Mouse (Mus musculus): ENCODE measurements around the gene Fyn. TPM values are rescaled to one million over a fixed set of nuclear protein-coding genes. Genes with fewer than 3 reads are reported as not detected.

The Fyn gene
- total RNA-seq, 2 experiments from 2014 or later = 30.6 to 32.2 TPM

DNA sequence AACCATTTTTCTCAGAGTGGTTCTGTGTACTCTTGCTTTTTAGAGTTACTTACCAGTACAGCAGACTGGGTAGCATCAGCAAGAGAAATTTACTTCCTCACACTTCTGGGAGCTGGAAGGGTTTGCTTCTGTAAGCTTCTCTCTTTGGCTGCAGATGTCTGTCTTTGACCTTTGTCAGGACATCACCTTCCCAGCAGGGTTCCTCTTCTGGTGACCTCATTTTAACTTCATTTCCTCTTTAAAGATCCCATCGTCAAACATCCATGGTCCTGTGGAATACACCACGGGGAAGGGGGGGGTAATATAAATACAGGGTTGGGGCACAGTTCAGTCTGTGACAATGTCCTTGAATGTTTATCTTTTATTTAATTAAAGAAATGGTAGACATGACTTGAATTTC is 74.5 kb downstream of the Fyn start:
- no peak for DNase-seq

DNA sequence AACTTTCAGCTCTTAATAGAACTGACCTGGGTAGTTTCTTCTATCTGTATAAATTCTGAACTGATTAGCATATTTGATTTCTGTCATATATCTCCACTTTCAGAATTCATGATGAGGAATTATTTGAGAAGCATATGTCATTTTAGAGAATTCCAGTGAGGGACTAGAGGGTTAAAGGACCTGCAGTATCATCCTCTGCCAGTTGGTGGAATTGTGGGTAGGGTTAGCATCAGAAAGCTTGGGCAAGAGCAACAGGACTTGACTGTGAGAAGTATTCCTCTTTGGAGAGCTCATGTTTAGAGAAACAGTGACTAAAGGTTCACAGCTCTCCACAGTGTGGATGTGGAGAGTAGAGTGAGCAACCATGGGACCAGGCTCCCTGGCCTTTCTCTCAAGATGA is 75.3 kb downstream of the Fyn start:
- DNase-seq = no peak

DNA sequence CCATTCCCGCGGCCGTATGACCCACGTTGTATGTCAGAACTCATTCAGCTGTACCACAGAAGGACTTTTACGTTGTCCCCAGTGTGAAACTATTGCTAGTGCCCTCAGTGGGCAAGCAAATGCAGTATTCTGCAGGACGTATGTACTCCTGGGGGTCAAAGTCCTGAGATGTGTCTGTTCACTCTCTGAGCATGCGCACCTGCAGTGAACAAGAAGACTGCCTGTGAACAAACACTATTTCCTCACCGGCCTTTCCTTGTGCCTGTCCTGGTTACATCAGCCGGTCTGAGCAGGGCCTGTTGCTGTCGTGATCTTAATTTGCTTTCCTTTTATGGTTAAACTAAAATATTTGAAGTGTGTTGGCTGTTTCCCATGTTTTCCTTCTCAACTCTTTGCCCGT is 77.2 kb downstream of the Fyn start:
- no peak for DNase-seq

DNA sequence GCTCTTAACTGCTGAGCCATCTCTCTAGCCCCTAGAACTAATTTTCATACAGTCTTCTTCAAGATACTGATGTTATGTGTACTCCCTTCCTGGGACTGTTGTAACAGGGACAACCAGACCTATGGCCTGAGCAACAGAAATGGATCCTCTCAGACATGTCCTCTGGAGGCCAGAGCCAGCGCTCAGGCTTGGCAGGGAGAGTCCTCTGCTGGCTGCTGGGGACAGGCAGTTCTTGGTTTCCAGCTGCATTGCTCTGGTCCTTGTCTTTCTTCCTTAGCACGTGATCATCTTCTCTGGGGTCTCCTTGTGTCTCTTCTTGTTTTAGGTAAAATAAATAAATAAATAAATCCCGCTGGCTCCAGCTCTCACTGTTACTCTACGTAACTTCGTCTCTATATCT is 78.1 kb downstream of the Fyn start:
- peak in 1 of 2 experiments; percentile 48 for DNase-seq

DNA sequence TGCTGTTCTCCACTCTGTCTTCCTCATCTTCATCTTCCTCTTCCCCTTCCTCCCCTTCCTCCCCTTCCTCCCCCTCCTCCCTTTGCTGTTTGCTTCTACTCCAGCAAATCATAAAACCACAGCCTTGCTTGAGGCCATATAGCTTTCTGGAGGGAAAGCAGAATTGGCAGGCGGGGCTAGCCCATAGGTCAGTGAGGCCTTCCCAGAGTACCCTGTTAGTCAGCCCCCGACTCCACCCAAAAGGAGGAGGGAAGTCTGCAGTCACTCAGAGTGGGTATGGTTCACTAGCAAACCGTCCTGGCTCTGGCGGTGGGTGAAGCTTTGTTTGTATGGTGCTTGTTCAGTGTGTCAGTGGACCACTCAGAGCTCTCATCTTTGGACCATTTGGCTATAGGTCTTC is 80.5 kb downstream of the Fyn start:
- no peak for DNase-seq

DNA sequence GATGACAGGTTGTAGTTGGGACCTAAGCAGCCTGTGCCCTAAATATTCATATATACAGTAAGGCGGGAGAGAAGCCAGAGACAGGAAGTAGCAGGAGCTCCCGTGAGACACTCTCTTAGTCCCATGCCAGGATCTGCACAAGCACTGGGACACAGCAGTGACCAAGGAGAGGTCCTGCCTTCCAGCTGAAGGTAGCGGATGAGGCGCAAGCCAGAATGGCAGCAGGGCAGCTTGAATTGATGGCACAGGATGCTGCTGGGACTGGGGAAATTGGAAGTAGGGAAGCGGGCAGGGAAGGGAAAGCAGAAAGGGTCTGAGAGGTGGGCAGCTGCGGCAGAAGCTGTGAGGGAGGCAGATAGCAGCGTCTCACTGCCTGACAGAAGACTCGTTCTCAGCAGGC is 81.7 kb downstream of the Fyn start:
- DNase-seq = no peak

DNA sequence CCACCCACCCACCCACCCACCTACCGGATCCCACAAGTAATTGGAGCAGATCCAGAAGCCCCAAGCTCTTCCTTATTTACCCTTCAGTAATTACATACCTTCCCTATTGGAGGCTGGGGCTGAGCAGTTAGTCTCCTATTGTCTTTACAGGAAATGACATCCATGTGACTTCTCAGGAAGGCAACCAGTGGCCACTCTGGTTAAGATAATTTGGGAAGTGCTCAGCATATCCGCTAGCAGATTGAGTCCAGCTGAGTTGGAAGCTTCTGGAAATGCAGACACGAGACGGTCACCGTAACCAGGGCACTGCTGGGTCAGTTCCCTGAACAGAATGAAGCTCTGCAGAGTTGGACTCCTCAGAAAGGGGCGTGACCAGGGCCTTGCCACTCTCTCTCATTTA is 82.4 kb downstream of the Fyn start:
- peak; percentile 61 to 80 for DNase-seq

DNA sequence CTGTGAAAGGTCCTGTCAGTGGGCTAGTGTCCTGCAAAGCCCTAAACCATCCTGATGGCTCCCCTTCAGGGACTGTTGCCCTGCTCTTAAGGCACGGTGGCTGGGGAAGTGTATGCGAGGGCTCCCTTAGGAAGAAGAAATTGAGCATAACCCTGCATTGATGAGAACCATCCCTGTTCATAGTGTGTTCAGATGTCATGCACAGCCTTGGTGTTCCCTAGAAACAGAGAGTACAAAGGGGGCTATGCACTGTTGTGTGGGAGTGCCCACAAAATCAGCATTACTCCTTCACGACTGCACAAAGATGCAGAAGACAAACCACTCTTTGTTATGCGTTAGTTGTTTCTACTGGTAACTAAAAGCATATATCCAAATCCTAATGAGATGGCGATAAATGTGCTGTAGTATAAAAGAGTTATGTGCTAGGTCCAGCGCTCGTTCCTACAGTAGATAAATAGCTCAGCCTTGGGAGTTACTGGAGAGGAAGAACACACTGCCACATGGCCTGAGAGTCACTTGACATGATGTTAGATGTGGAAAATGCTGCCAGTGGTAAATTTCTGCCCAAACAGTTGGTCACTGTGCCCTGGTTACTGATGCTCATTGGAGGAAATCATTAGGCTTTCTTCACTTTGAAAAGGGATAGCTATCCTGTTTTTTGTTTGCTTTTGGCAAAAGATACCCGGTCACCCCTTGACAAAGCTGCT is 83.4 kb downstream of the Fyn start:
- DNase-seq = no peak

DNA sequence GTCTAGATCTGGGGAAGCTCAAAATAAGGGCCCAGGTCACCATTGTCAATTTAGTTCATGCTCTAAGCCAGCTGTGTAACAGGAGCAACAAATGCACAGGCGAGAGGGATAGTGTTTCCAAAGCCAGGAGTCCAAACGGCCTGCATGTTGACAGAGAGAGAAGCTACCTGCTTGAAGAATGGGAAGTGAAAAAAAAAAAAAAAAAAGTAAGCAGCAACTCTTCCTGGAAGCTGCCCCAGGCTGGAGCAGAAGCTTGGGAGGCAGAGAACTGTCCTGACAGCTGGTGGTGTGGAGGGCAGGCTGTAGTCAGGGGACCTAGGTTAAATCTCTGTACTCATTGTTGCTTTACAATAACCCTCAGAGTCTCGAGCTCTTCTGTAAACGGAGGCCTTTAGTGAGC is 86.7 kb downstream of the Fyn start:
- no peak for DNase-seq

DNA sequence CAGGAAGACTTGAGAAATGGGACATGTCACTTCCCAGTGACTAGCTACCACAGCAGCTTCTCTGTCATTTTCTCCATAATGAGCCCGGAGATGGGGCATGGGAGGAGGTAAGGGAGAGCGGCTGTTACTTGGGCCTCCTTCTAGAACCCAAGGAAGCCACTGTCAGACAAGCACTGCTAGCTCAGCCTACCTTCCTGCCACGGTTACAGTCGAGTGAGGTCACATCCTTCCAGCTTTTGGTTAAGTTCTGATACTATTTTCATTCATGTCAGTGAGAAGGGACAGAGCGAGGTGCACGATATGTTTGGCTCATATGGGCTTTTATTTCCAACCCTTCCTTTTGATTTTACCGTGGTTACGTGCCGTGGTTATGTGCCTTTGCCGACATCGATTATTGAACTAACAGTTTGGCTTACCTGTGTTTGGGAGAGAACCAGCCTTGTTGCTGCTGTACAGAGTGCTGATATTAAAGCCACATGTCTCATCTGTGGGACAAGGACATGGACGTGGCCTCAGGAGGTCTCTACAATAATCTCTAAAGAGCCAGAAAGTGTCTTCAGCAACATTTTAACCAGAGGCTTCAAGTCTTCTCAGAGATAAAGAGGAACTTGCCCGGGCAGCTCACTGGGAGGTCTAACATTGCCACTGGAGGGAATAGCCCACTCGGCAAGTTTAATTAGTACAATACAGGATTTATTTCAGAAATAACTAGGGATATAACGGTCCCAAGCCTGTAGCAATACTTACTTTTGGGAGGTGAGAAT is 87.4 kb downstream of the Fyn start:
- no peak for DNase-seq

DNA sequence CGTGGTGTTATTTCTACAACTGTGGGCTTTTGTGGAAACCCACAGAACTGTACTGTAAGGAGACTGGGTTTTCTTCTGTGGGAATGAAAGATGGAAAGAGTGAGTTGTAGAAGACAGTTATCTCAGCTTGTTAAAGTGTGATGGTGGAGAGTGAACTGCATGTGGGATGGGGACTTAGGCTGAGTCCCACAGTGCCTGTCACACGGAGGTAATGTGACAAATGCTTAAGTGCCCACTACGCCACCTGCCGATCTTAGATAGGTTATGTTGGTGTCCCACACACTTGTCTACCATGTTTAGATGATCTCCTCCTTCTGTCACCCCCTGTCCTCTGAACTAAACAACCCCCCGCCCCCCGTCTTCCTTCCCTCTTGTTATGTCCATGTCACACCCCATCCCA is 88.1 kb downstream of the Fyn start:
- no peak for DNase-seq

DNA sequence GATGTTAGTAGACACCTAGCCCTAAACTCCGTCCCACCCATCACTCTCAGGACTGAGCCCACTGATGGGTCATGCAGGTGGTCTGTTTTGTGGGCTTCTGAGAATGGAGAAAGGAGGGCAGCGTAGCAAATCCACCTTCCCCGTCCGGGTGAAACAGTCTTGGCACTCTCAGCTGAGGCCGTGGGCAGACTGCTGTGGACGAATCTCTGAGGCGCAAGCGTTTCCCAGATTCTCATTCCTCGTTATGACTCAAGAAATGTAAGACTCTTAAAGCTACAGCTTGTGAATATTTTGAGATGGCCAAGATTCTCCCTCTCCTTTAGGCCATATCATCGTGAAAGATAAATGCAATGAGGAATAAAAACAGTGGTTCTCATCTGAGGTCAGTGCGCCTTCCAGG is 88.6 kb downstream of the Fyn start:
- DNase-seq = no peak

DNA sequence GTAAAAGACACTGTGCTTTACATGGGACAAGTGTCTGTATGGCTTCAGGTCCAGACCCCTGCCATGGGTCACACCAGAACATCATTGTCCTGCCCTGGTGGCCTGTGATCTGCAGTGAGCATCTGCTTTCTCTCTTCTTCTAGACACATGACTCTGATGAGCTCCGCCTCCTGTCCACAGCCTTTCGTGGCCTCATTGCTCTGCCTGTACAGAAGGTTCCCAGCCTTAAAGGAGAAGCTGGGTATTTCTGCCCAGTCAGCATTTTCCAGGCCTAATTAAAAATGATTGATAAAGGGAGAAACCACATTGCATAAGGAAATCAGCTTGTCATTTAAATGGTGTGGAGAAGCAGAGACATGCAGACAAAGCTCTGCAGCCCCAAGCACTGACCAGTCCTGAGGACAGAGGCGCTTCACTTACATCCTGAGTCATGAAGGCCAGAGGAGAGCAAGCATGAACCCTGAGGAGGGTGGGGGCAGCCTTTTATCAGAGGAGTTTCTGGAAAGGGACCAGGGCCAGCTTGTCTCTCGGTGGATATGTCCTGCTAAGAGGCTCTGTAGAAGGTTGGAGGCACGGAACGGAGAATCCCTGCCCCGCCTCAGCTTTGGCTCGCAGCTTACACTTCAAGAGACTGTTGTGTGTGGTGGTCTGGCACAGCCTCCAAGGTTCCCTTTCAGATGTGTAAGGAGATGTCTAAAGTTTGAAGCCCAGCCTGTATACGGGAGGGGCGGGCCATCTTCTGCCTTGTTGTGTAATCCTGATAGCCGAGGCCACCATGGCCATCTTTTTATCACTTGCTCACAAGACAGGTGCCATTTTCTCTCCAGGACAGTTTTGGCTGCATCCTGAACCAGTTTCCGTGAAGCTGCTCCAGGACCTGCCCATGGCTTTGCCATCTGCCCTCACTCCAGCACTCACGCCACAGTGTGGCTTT is 90.4 kb downstream of the Fyn start:
- DNase-seq = peak; percentile 36 to 53

DNA sequence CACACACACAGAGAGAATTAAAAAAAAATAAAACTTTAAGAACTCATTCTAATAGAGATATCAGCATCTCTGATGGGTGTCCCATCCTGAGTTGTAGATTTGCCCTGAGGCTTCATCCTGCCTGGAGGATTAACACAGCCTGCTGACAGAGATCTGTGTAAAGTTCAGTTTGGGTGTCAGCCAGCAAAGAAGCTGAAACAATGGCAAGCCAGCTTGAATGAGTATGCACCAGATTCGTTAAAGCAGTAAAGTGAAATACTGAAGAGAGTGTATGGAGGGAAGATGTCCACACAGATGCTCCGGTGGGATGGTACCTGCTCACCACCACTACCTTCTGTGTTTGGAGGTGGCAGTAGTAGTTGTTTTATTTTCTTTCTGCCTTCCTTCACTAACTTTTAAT is 92.0 kb downstream of the Fyn start:
- DNase-seq = no peak

DNA sequence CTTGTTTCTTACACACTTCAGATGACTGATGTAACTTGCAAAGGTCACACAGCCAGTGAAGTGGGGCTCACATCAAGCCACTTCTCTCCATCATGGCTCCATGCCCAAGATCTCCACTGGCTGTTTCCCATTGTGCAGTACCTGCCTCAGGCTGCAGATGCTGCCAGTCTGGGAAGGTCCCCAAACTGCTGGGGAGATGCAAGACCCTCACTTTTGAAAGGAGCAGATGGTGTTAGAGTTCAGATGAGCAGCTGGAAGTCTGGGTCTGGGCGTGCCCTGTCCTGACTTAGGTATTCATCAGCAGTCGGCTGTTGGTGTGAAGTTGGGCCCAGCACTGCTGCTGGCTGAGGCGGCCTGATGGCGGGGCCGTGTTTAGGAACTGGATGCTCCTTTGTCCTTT is 93.3 kb downstream of the Fyn start:
- no peak for DNase-seq

DNA sequence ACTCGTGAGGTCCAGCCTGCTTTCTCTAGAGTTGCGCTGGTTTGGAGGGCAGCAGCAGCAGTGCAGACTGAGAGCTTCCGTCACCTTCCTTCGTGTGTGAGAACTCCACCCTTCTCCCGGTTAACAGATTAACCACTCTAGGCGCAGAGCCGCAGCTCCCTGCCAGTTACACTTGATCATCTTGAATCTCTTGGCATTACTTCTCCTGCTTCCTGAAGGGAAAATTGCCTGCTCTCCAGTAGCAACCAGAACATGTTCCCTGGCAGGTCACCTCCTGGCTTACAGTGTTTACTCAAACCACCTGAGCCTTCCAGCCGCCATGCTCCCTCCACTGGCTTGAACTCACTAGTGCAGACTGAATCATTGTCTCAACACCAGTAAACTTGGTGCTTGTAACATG is 94.1 kb downstream of the Fyn start:
- peak in 1 of 2 experiments; percentile 31 for DNase-seq

DNA sequence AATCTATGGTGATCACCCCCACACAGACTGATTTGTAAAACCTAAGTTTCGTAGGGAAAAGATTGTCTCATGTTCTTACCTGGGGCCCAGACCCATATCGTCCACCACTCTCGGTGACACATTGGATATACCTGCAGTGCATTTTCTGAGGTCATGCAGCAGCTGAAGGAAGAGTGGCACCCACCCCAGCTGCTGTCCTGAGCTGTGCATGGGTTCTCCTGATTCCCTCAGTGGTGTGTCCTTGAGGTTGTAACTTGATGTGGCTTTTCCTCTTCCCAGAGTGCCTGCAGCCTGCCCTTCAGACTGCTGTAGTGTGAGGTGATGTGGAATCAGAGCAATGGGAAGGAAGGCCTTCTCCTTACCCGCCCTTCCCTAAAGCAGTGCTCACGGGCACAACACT is 95.7 kb downstream of the Fyn start:
- no peak for DNase-seq

DNA sequence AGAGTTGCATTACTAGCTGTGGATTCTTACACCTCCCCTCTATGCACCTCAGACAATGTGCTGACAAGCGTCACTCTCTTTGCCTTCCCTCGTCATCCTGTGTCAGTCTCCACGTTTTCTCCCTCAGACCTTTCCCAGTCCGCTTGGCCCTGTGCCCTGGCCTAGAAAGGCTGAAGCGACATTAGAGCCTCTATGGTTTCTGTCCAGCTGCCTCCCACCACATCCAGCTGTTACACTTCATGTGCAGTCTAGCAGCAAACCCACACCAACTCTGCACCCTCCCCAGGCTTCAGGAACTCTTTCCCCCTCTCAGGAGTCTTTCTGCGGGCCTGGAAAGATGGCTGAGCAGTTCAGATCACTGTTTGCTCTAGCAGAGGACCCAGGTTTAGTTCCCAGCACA is 98.7 kb downstream of the Fyn start:
- DNase-seq = peak; percentile 81 to 83

DNA sequence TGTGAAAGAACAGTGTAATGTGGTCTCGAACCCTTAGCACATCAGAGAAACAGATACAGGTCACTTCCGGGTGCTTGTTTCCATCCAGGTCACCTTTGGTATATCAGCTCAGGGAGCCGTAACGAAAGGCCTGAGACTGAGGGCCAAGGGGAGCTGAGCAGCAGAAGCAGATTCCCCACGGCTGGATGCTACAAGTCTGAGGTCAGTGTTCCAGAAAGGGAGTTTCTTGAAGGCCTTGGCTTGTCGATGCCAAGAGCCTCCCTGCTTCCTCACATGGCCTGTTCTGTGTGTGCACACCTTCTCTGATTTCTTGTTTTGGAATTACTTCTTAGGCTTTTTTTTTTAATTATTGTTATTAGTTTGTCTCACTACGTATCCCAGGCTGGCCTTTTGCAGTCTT is 99.2 kb downstream of the Fyn start:
- no peak for DNase-seq

DNA sequence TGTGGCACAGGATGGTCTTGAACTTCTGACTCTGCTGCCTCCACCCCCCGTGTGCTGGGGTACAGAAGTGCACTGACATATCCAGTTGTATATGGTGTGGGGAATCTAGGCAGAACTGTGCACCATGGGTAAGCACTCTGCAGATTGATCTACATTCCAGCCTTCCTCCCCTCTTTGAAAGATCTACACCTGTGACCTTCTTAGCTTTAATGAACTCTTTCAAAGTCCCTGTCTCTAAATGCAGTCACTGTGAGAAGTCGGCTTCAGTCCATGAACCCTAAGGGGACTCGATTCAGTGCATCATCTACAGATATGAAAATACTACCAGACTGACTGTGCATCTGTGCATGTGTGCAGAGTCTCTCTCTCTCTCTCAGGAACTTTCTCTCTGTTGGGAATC is 99.9 kb downstream of the Fyn start:
- no peak for DNase-seq

DNA sequence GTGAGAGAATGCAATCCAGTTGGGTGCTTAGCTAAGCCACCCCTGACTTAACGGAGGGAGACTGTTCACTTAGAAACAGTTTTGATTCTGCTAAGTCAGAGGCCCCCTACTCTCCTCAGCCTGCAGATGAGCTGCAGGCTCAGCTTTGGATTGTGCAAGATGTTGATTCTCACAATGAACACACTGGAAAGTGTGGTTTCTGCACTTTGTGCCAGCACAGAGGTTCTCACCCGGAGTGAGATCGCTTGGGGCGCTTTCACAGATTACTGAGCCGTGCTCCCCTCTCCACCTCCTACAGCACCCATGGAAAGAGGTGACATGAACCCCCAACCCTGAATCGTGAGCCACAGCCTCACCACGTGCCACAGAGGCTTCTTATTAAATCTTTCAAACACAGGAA is 100.7 kb downstream of the Fyn start:
- DNase-seq = peak in 1 of 2 experiments; percentile 39

DNA sequence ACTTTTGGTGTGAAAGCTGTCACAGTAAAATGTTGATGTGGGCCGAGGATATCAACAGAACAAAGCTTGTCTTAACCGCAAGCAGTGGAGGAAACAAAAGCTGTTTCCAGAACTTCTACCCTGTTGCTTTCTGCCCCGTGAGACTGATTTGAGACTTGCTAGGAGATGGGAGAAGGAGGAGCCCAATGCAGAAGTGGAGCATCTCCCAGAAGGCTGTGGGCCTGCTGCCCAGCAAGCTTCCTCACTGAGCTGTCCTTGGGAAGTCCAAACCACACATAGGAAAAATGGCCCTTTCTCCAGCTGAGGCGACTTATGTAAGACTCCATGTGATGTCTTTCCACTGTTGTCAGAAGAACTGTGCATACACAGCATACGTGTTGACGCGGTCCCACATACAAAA is 101.7 kb downstream of the Fyn start:
- peak; percentile 67 to 82 for DNase-seq
